Mouse (Mus musculus) cerebellum, adult 2 months (tissue): ENCODE data around the gene Kcnc2. TPM values are rescaled to one million over a fixed set of nuclear protein-coding genes. Genes with fewer than 3 reads are reported as not detected.
A peak's percentile ranks its signal among the peaks of the same experiment; 100 is the strongest.

Experiments
- DNase-seq, 2 experiments: peaks; one replicate each; pipeline ENCODE4 v3.0.0; 2021
- H3K27ac ChIP-seq: fragments of 200-500 bp; 2 replicates; pipeline ENCODE4 v1.5.1; 2012; ENCODE audit warnings: low read length, control low read depth, inconsistent platforms; ENCODE audit not compliant: insufficient read depth
- H3K27me3 ChIP-seq: fragments of 200-500 bp; 2 replicates; pipeline ENCODE4 v1.6.1; 2012; ENCODE audit warnings: inconsistent platforms, mild to moderate bottlenecking, low read length, moderate library complexity; ENCODE audit not compliant: control insufficient read depth, insufficient read depth
- H3K4me1 ChIP-seq: fragments of 200-500 bp; 2 replicates; pipeline ENCODE4 v1.6.1; 2011; ENCODE audit warnings: low read length; ENCODE audit not compliant: control insufficient read depth, insufficient read depth
- H3K4me3 ChIP-seq: fragments of 200-500 bp; replicated peaks from 2 replicates; pipeline ENCODE3; 2011; ENCODE audit warnings: mild to moderate bottlenecking, low read depth, low read length, control low read depth; ENCODE audit not compliant: insufficient read depth
- CTCF ChIP-seq: fragments of 200-500 bp; IDR thresholded peaks from 2 replicates; pipeline ENCODE4 v1.5.1; 2011; ENCODE audit warnings: low read depth, mild to moderate bottlenecking, control low read depth, low read length, moderate library complexity, borderline replicate concordance; ENCODE audit not compliant: insufficient read depth
- POLR2A ChIP-seq: fragments of 200-500 bp; IDR thresholded peaks from 2 replicates; pipeline ENCODE4 v1.6.1; 2011; ENCODE audit warnings: low read length, control low read depth, borderline replicate concordance; ENCODE audit not compliant: insufficient read depth
- WGBS: fragments of 180-500 bp; shearing (Covaris S2); methylation state at CpG from one replicate; pipeline ENCODE4 v1.1.7; 2018; 5-methylcytosine and 5-hydroxymethylcytosine counted together
- polyA plus RNA-seq: library from polyadenylated mRNA; depleted of rRNA; stranded (reverse); fragments of >200 nt; gene quantifications from 2 replicates; pipeline ENCODE4 v1.2.3, GENCODE M21; 2012

Gene Kcnc2
- polyA plus RNA-seq, 1 experiment = 21.1 TPM

- peak overlapping the region; percentile 23 for H3K4me3 ChIP-seq
Measured at GRCm38 (mm10) chr10:112269939-112270781, 761 bp upstream of the Kcnc2 start.

GRCm38 (mm10) chr10:112271803-112272165 is 863 bp downstream of the Kcnc2 start:
- Histone ChIP-seq H3K27ac (no peak overlapping the region), H3K4me3 (no peak overlapping the region), H3K27me3 (peaks cover 3% of the 10 kb centered on the region; the same call in 1 of the 2 replicates), H3K4me1 (peaks cover 10% of the 10 kb centered on the region; the same call in 1 of the 2 replicates)
- DNase-seq = no peak
- TF ChIP-seq CTCF (no peak), POLR2A (no peak)
- under 1% methylated on average over 36 of the region's 36 CpGs for WGBS

More at GRCm38 (mm10) chr10:112269939-112270781, 761 bp upstream of the Kcnc2 start:
- WGBS = 2% methylated on average over 43 of the region's 43 CpGs
- peak in 1 of 2 experiments; percentile 11 for DNase-seq
- H3K4me1 ChIP-seq = peaks cover 10% of the 10 kb centered on the region; the same call in 1 of the 2 replicates
- H3K27me3 ChIP-seq = peaks cover 3% of the 10 kb centered on the region; the same call in 1 of the 2 replicates
- H3K27ac ChIP-seq = no peak overlapping the region
- no peak for TF ChIP-seq CTCF
- TF ChIP-seq POLR2A = no peak

GRCm38 (mm10) chr10:112272171-112272570 is 1.2 kb downstream of the Kcnc2 start:
- TF ChIP-seq CTCF (no peak), POLR2A (no peak)
- DNase-seq = no peak
- WGBS = 19% methylated on average over 14 of the region's 14 CpGs

GRCm38 (mm10) chr10:112277996-112278395 is 7.1 kb downstream of the Kcnc2 start:
- DNase-seq = no peak
- Histone ChIP-seq H3K27me3 (no peaks in the 10 kb centered on the region), H3K4me1 (no peaks in the 10 kb centered on the region), H3K27ac (no peak overlapping the region), H3K4me3 (no peak overlapping the region)
- 91% methylated on average over 3 of the region's 3 CpGs for WGBS
- TF ChIP-seq POLR2A (no peak), CTCF (no peak)

More at GRCm38 (mm10) chr10:112272171-112272570, 1.2 kb downstream of the Kcnc2 start:
- Histone ChIP-seq H3K4me1 (peaks cover 10% of the 10 kb centered on the region; the same call in 1 of the 2 replicates), H3K27me3 (peaks cover 3% of the 10 kb centered on the region; the same call in 1 of the 2 replicates), H3K4me3 (no peak overlapping the region), H3K27ac (no peak overlapping the region)

- no peaks in the 10 kb centered on the region for H3K27me3 ChIP-seq
Measured at GRCm38 (mm10) chr10:112315136-112315535, 44.2 kb downstream of the Kcnc2 start.

GRCm38 (mm10) chr10:112317783-112318182 is 46.9 kb downstream of the Kcnc2 start:
- 87% methylated on average over 1 of the region's 1 CpGs for WGBS

More at GRCm38 (mm10) chr10:112315136-112315535, 44.2 kb downstream of the Kcnc2 start:
- Histone ChIP-seq H3K4me1 (no peaks in the 10 kb centered on the region), H3K4me3 (no peak overlapping the region), H3K27ac (no peak overlapping the region)
- DNase-seq = peak in 1 of 2 experiments; percentile 8
- no peak for TF ChIP-seq CTCF
- no peak for TF ChIP-seq POLR2A
- WGBS = 8% methylated on average over 11 of the region's 11 CpGs

GRCm38 (mm10) chr10:112357669-112358362 is 86.9 kb downstream of the Kcnc2 start:
- H3K27ac ChIP-seq = no peak overlapping the region
- DNase-seq = no peak
- TF ChIP-seq POLR2A (no peak), CTCF (no peak)
- WGBS = 16% methylated on average over 3 of the region's 3 CpGs
- no peaks in the 10 kb centered on the region for H3K27me3 ChIP-seq
- H3K4me3 ChIP-seq = no peak overlapping the region
- H3K4me1 ChIP-seq = no peaks in the 10 kb centered on the region

More at GRCm38 (mm10) chr10:112317783-112318182, 46.9 kb downstream of the Kcnc2 start:
- TF ChIP-seq CTCF (no peak), POLR2A (no peak)
- Histone ChIP-seq H3K27ac (no peak overlapping the region), H3K27me3 (no peaks in the 10 kb centered on the region), H3K4me1 (no peaks in the 10 kb centered on the region), H3K4me3 (no peak overlapping the region)
- no peak for DNase-seq

- H3K4me1 ChIP-seq = no peaks in the 10 kb centered on the region
- H3K27ac ChIP-seq = no peak overlapping the region
- no peak overlapping the region for H3K4me3 ChIP-seq
- 31% methylated on average over 8 of the region's 8 CpGs for WGBS
- DNase-seq = no peak
- TF ChIP-seq POLR2A (no peak), CTCF (no peak)
- no peaks in the 10 kb centered on the region for H3K27me3 ChIP-seq
Measured at GRCm38 (mm10) chr10:112358363-112358704, 87.4 kb downstream of the Kcnc2 start.
